8 mouse cellular contexts compared by ENCODE assay signal in genomic region chr7:25250141-25250972, GRCm38 (mm10). TPM values are rescaled to one million over a fixed set of nuclear protein-coding genes. Genes with fewer than 3 reads are reported as not detected.
DNase-seq lines count a peak whose midpoint lies in the region; ATAC-seq and TF ChIP-seq lines count a peak whose summit lies in the region.

TSS of gene Erf (minus strand) at chr7:25250761.

- dilution Hi-C loops in CH12.LX (cut with MboI; ENCODE audit: extremely low pct_ligation_motif_present, extremely low pct_unique_long_range_greater_than_20kb, low sequenced_read_pairs) = no loop called here

- TF ChIP-seq EP300 in CH12.LX (IDR thresholded peaks at IDR 0.05; ENCODE audit: low read length) = no peak
- TF ChIP-seq EP300 in heart, postnatal 0 days (IDR thresholded peaks at IDR 0.05; ENCODE audit: low read depth) = no peak

- no peaks in the 10 kb centered on the region for H3K9me3 ChIP-seq in CH12.LX (replicated peaks; ENCODE audit: low read length)
- H3K9me3 ChIP-seq in forebrain, embryonic 13.5 days (replicated peaks) = no peaks in the 10 kb centered on the region
- H3K9me3 ChIP-seq in heart, postnatal 0 days (replicated peaks; ENCODE audit: control insufficient read depth, low read length) = no peaks in the 10 kb centered on the region
- no peaks in the 10 kb centered on the region for H3K9me3 ChIP-seq in liver, embryonic 15.5 days (replicated peaks)
- H3K9me3 ChIP-seq in neural tube, embryonic 11.5 days (ENCODE audit: control insufficient read depth, low read length) = no peaks in the 10 kb centered on the region
- no peaks in the 10 kb centered on the region for H3K9me3 ChIP-seq in stomach, embryonic 16.5 days (replicated peaks; ENCODE audit: control insufficient read depth, low read length)

- peak; percentile 68; the same call in 1 of the 2 replicates for TF ChIP-seq POLR2A in CH12.LX (IDR thresholded peaks at IDR 0.05; ENCODE audit: low read depth, low read length)

- DNase-seq in CH12.LX (ENCODE audit: extremely low read depth) = peak; percentile 84
- peak; percentile 90 for DNase-seq in heart, postnatal 0 days (ENCODE audit: low spot score)
- DNase-seq in kidney, postnatal 4 days = peak; percentile 98
- DNase-seq in neural tube, embryonic 11.5 days (ENCODE audit: low spot score) = peak; percentile 93

- TF ChIP-seq RAD21 in CH12.LX (IDR thresholded peaks at IDR 0.05; ENCODE audit: low read depth, low read length) = no peak

- peaks cover 0 to 15% of the 10 kb centered on the region in 2 experiments for H3K36me3 ChIP-seq in CH12.LX (replicated peaks in 1 of 2; ENCODE audit: control insufficient read depth in 1 of 2, insufficient read depth in 1 of 2, low read length in 1 of 2)
- H3K36me3 ChIP-seq in forebrain, embryonic 13.5 days (ENCODE audit: poor library complexity, severe bottlenecking) = 0 out of 2 replicates have a peak, but pooled peaks cover 2% of the 10 kb centered on the region
- H3K36me3 ChIP-seq in heart, postnatal 0 days (replicated peaks; ENCODE audit: control insufficient read depth, insufficient read depth, low read length) = peaks cover 6% of the 10 kb centered on the region
- peaks cover 8% of the 10 kb centered on the region for H3K36me3 ChIP-seq in liver, embryonic 15.5 days (replicated peaks)
- no peaks in the 10 kb centered on the region; the same call in 1 of the 2 replicates for H3K36me3 ChIP-seq in neural tube, embryonic 11.5 days (ENCODE audit: control insufficient read depth, insufficient read depth, low read length)
- 0 out of 2 replicates have a peak, but pooled peaks cover 6% of the 10 kb centered on the region for H3K36me3 ChIP-seq in stomach, embryonic 16.5 days (ENCODE audit: control insufficient read depth, insufficient read depth, low read length)

- peak within 1 kb of the TSS; percentile 85 to 94 (median 94) for H3K4me3 ChIP-seq in CH12.LX (replicated peaks in 1 of 3; ENCODE audit: low read depth in 2 of 3, low read length in 2 of 3, poor library complexity in 1 of 3)
- peak within 1 kb of the TSS; percentile 85 for H3K4me3 ChIP-seq in forebrain, embryonic 13.5 days
- H3K4me3 ChIP-seq in heart, postnatal 0 days (ENCODE audit: low read depth, low read length) = peak within 1 kb of the TSS; percentile 89
- peak within 1 kb of the TSS; percentile 78 for H3K4me3 ChIP-seq in liver, embryonic 15.5 days (replicated peaks)
- peak within 1 kb of the TSS; percentile 92 for H3K4me3 ChIP-seq in neural tube, embryonic 11.5 days (ENCODE audit: low read depth, low read length)
- peak within 1 kb of the TSS; percentile 75 for H3K4me3 ChIP-seq in stomach, embryonic 16.5 days (replicated peaks; ENCODE audit: low read length)

- H3K27me3 ChIP-seq in CH12.LX (replicated peaks) = peaks cover 4% of the 10 kb centered on the region
- H3K27me3 ChIP-seq in forebrain, embryonic 13.5 days = no peaks in the 10 kb centered on the region
- no peaks in the 10 kb centered on the region for H3K27me3 ChIP-seq in heart, postnatal 0 days (ENCODE audit: control insufficient read depth, insufficient read depth, low read length)
- peaks cover 17% of the 10 kb centered on the region; the same call in 1 of the 2 replicates for H3K27me3 ChIP-seq in liver, embryonic 15.5 days
- no peaks in the 10 kb centered on the region for H3K27me3 ChIP-seq in neural tube, embryonic 11.5 days (ENCODE audit: control insufficient read depth, insufficient read depth, low read length)
- no peaks in the 10 kb centered on the region for H3K27me3 ChIP-seq in stomach, embryonic 16.5 days (ENCODE audit: control insufficient read depth, insufficient read depth, low read length)

- H3K79me2 ChIP-seq in CH12.LX (replicated peaks; ENCODE audit: control insufficient read depth, extremely low read depth, insufficient read depth, poor library complexity, severe bottlenecking) = peaks cover 17% of the 10 kb centered on the region

- peak within 1 kb of the TSS; percentile 44; the same call in 1 of the 2 replicates for H3K27ac ChIP-seq in CH12.LX (ENCODE audit: insufficient read depth, low read depth)
- peak within 1 kb of the TSS; percentile 95 for H3K27ac ChIP-seq in forebrain, embryonic 13.5 days
- H3K27ac ChIP-seq in heart, postnatal 0 days (ENCODE audit: low read depth) = peak within 1 kb of the TSS; percentile 97
- peak within 1 kb of the TSS; percentile 84 for H3K27ac ChIP-seq in liver, embryonic 15.5 days (replicated peaks)
- peak within 1 kb of the TSS; percentile 93 for H3K27ac ChIP-seq in neural tube, embryonic 11.5 days (ENCODE audit: low read depth, low read length)
- peak within 1 kb of the TSS; percentile 99 for H3K27ac ChIP-seq in stomach, embryonic 16.5 days (ENCODE audit: low read length)

- under 1% methylated on average over 64 of the region's 81 CpGs for WGBS in forebrain, embryonic 13.5 days
- under 1% methylated on average over 68 of the region's 81 CpGs for WGBS in heart, postnatal 0 days
- under 1% methylated on average over 73 of the region's 81 CpGs for WGBS in liver, embryonic 15.5 days (ENCODE audit: insufficient replicate concordance)
- under 1% methylated on average over 46 of the region's 81 CpGs for WGBS in neural tube, embryonic 11.5 days
- under 1% methylated on average over 74 of the region's 81 CpGs for WGBS in stomach, embryonic 16.5 days

- H3K4me1 ChIP-seq in CH12.LX (ENCODE audit: control insufficient read depth in 1 of 2, insufficient read depth in 2 of 2) = peaks cover 5 to 31% of the 10 kb centered on the region in 2 experiments; a peak in 3 of 4 replicates
- H3K4me1 ChIP-seq in forebrain, embryonic 13.5 days = peaks cover 52% of the 10 kb centered on the region
- H3K4me1 ChIP-seq in heart, postnatal 0 days (ENCODE audit: control insufficient read depth, insufficient read depth) = peaks cover 32% of the 10 kb centered on the region
- peaks cover 63% of the 10 kb centered on the region for H3K4me1 ChIP-seq in liver, embryonic 15.5 days (replicated peaks)
- H3K4me1 ChIP-seq in neural tube, embryonic 11.5 days (ENCODE audit: control insufficient read depth, insufficient read depth, low read length) = peaks cover 34% of the 10 kb centered on the region
- peaks cover 40% of the 10 kb centered on the region for H3K4me1 ChIP-seq in stomach, embryonic 16.5 days (ENCODE audit: control insufficient read depth, insufficient read depth, low read length)

- in situ Hi-C loops in CH12.LX (cut with MboI; ENCODE audit: low pct_ligation_motif_present, low pct_unique_long_range_greater_than_20kb, low sequenced_read_pairs) = no loop called here

- ATAC-seq in cerebellum, adult (ENCODE audit: insufficient number of reproducible peaks, low FRiP score, low TSS enrichment) = peak; percentile 57; the same call in 1 of the 2 replicates
- peak; percentile 83 for ATAC-seq in forebrain, embryonic 13.5 days
- peak; percentile 84 for ATAC-seq in heart, postnatal 0 days (ENCODE audit: insufficient read depth, low read depth)
- peak; percentile 75 for ATAC-seq in liver, embryonic 15.5 days (ENCODE audit: insufficient read depth)
- peak; percentile 74 for ATAC-seq in neural tube, embryonic 11.5 days (ENCODE audit: insufficient read depth, low FRiP score, low TSS enrichment)
- ATAC-seq in stomach, embryonic 16.5 days (ENCODE audit: insufficient read depth, low FRiP score) = peak; percentile 86

- peak within 1 kb of the TSS; percentile 87 for H3K9ac ChIP-seq in CH12.LX (ENCODE audit: insufficient read depth, low read depth)
- peak within 1 kb of the TSS; percentile 86 for H3K9ac ChIP-seq in forebrain, embryonic 13.5 days
- H3K9ac ChIP-seq in heart, postnatal 0 days (replicated peaks; ENCODE audit: low read depth, low read length) = peak within 1 kb of the TSS; percentile 90
- peak within 1 kb of the TSS; percentile 79 for H3K9ac ChIP-seq in liver, embryonic 15.5 days
- H3K9ac ChIP-seq in neural tube, embryonic 11.5 days (ENCODE audit: low read length) = peak within 1 kb of the TSS; percentile 78
- H3K9ac ChIP-seq in stomach, embryonic 16.5 days (ENCODE audit: low read length) = peak within 1 kb of the TSS; percentile 89

- peak within 1 kb of the TSS; percentile 77 for H3K4me2 ChIP-seq in CH12.LX (ENCODE audit: insufficient read depth, low read depth, poor library complexity, severe bottlenecking)
- H3K4me2 ChIP-seq in forebrain, embryonic 13.5 days = peak within 1 kb of the TSS; percentile 96
- peak within 1 kb of the TSS; percentile 90 for H3K4me2 ChIP-seq in heart, postnatal 0 days (ENCODE audit: low read depth, low read length)
- peak within 1 kb of the TSS; percentile 99 for H3K4me2 ChIP-seq in liver, embryonic 15.5 days
- peak within 1 kb of the TSS; percentile 92 for H3K4me2 ChIP-seq in neural tube, embryonic 11.5 days (ENCODE audit: low read depth)
- peak within 1 kb of the TSS; percentile 93 for H3K4me2 ChIP-seq in stomach, embryonic 16.5 days (ENCODE audit: low read depth, low read length)

- no peak for TF ChIP-seq CTCF in CH12.LX (conservative IDR thresholded peaks at IDR 0.05 in 1 of 2, IDR thresholded peaks at IDR 0.05 in 1 of 2; ENCODE audit: low read depth in 2 of 2, low read length in 2 of 2)
- TF ChIP-seq CTCF in heart, postnatal 0 days (IDR thresholded peaks at IDR 0.05; ENCODE audit: low read depth) = no peak

TF ChIP-seq in CH12.LX, 34 proteins besides CTCF, POLR2A, EP300 and RAD21 (continues in another document):
- TF ChIP-seq ZKSCAN1 (IDR thresholded peaks at IDR 0.05; ENCODE audit: borderline replicate concordance, low read depth, low read length) (no peak), BHLHE40 (IDR thresholded peaks at IDR 0.05; ENCODE audit: low read depth, low read length) (peak; percentile 72), NRF1 (IDR thresholded peaks at IDR 0.05; ENCODE audit: low read depth, low read length) (peak; percentile 74), JUN (IDR thresholded peaks at IDR 0.05; ENCODE audit: insufficient read depth, low read depth, low read length) (no peak), MAX (IDR thresholded peaks at IDR 0.05; ENCODE audit: low read length) (peak; percentile 13; the same call in 1 of the 2 replicates), ETS1 (conservative IDR thresholded peaks at IDR 0.05; ENCODE audit: low read depth, low read length) (no peak), SIN3A (IDR thresholded peaks at IDR 0.05; ENCODE audit: low read length) (peak; percentile 66), MAZ (IDR thresholded peaks at IDR 0.05; ENCODE audit: low read depth, low read length) (peak; percentile 82), E2F4 (IDR thresholded peaks at IDR 0.05; ENCODE audit: insufficient replicate concordance, low read depth, low read length) (no peak)

RNA-seq across cellular contexts. Expression of gene Erf, which starts in this region (rescaled TPM):
- total RNA-seq in CH12.LX (2012; rRNA removed) (13.0 and 13.2 TPM in 2 replicates), CH12.LX (2014; rRNA removed) (6.1 and 7.1 TPM in 2 replicates)
- polyA plus RNA-seq in CH12.LX (2012; ENCODE audit: insufficient read length, low read depth) = 15.2 and 15.4 TPM in 2 replicates
- polyA plus RNA-seq in forebrain, embryonic 13.5 days (2015; fragmentation: Nextera tagmentation; extraction: Ambion mirVana) = 5.5 and 5.8 TPM in 2 replicates
- 41.4 and 66.8 TPM in 2 replicates for total RNA-seq in heart, postnatal 0 days (2014; rRNA removed; ENCODE audit: low replicate concordance)
- polyA plus RNA-seq in heart, postnatal 0 days (2015; fragmentation: Nextera tagmentation; extraction: Ambion mirVana) = 6.5 and 7.0 TPM in 2 replicates
- 4.6 and 4.8 TPM in 2 replicates for polyA plus RNA-seq in liver, embryonic 15.5 days (2015; fragmentation: Nextera tagmentation; extraction: Ambion mirVana)
- 16.2 and 16.7 TPM in 2 replicates for polyA plus RNA-seq in neural tube, embryonic 11.5 days (2014; fragmentation: Nextera tagmentation; extraction: Ambion mirVana)
- polyA plus RNA-seq in stomach, embryonic 16.5 days (2015; fragmentation: Nextera tagmentation; extraction: Ambion mirVana) = 6.9 and 11.0 TPM in 2 replicates

Comparison
In these comparisons a context has a peak if more than half of its experiments do, and no peak if none do; other contexts are left out.
1. Peak in every context shown above with its lines: DNase-seq, ATAC-seq, H3K4me3 ChIP-seq and H3K27ac ChIP-seq.
2. H3K27ac ChIP-seq: peak in every context shown above with its lines; median percentile 99 in stomach, embryonic 16.5 days; 97 in heart, postnatal 0 days; 95 in forebrain, embryonic 13.5 days; 93 in neural tube, embryonic 11.5 days; 84 in liver, embryonic 15.5 days; 44 in CH12.LX.